ENCODE assay signal across 13 mouse cellular contexts in genomic region chrX:99185081-99185596, GRCm38 (mm10). TPM values are rescaled to one million over a fixed set of nuclear protein-coding genes. Genes with fewer than 3 reads are reported as not detected.
A peak's percentile ranks its signal among the peaks of the same experiment; 100 is the strongest.
DNase-seq lines count a peak whose midpoint lies in the region; ATAC-seq lines count a peak whose summit lies in the region.
"Had no signal": no experiment of that assay in that cellular context is flagged by ENCODE, and none has a peak within 500 bp of the region (broad histone marks: within the 10 kb centered on the region; RNA-seq: fewer than 3 reads in every experiment).

No protein-coding gene starts in this region.

- H3K4me2 ChIP-seq in midbrain, embryonic 11.5 days, result no peak overlapping the region
- H3K4me2 ChIP-seq in embryonic facial prominence, embryonic 13.5 days, result no peak overlapping the region
- H3K4me2 ChIP-seq in forebrain, embryonic 12.5 days, result 0 out of 2 replicates have a peak overlapping the region, but pooled peaks have one; percentile 6
- H3K4me2 ChIP-seq in limb, embryonic 12.5 days, result no peak overlapping the region

- DNase-seq in midbrain, embryonic 11.5 days (ENCODE audit: low spot score, missing footprints), result peak; percentile 23
- DNase-seq in midbrain, embryonic 10.5 days (ENCODE audit: low spot score), result no peak
- DNase-seq in natural killer cell, adult 2 months (ENCODE audit: low spot score in 2 of 2), result no peak
- DNase-seq in Muller cell, postnatal 12 days (ENCODE audit: inconsistent ontology term), result no peak
- DNase-seq: cerebellum, adult 18-20 months; heart, adult 18-20 months; kidney, postnatal 36 days; lung, adult 2 months; right cerebral cortex, postnatal 14 days had no signal

- WGBS in midbrain, embryonic 11.5 days, result 57% methylated on average over 9 of the region's 9 CpGs
- 59% methylated on average over 8 of the region's 9 CpGs for WGBS in midbrain, embryonic 10.5 days
- 39% methylated on average over 9 of the region's 9 CpGs for WGBS in embryonic facial prominence, embryonic 13.5 days
- 17% methylated on average over 7 of the region's 9 CpGs for WGBS in forebrain, embryonic 12.5 days
- 33% methylated on average over 9 of the region's 9 CpGs for WGBS in limb, embryonic 12.5 days

- peak; percentile 50; the same call in 1 of the 2 replicates for ATAC-seq in midbrain, embryonic 11.5 days (ENCODE audit: low FRiP score)
- ATAC-seq in embryonic facial prominence, embryonic 13.5 days (ENCODE audit: insufficient number of reproducible peaks, insufficient read depth, low FRiP score, low TSS enrichment, low read depth), result peak; percentile 69; the same call in 1 of the 2 replicates
- peak; percentile 86 for ATAC-seq in forebrain, embryonic 12.5 days (ENCODE audit: low FRiP score)
- peak; percentile 47; the same call in 1 of the 2 replicates for ATAC-seq in limb, embryonic 12.5 days (ENCODE audit: insufficient number of reproducible peaks, insufficient read depth, low FRiP score, low TSS enrichment, low read depth)
- ATAC-seq in megakaryocyte-erythroid progenitor cell, adult 5-6 weeks (replicated peaks; ENCODE audit: low FRiP score, low TSS enrichment, poor library complexity, severe bottlenecking), result no peak

- H3K36me3 ChIP-seq in midbrain, embryonic 11.5 days (ENCODE audit: control insufficient read depth, insufficient read depth, low read length), result no peaks in the 10 kb centered on the region
- H3K36me3 ChIP-seq in midbrain, embryonic 10.5 days, result no peaks in the 10 kb centered on the region
- no peaks in the 10 kb centered on the region for H3K36me3 ChIP-seq in embryonic facial prominence, embryonic 13.5 days
- H3K36me3 ChIP-seq in forebrain, embryonic 12.5 days (replicated peaks), result no peaks in the 10 kb centered on the region
- H3K36me3 ChIP-seq in limb, embryonic 12.5 days, result no peaks in the 10 kb centered on the region

- peaks cover 4% of the 10 kb centered on the region; the same call in 1 of the 2 replicates for H3K4me1 ChIP-seq in midbrain, embryonic 11.5 days (ENCODE audit: control insufficient read depth, insufficient read depth, low read length)
- H3K4me1 ChIP-seq in midbrain, embryonic 10.5 days, result peaks cover 24% of the 10 kb centered on the region
- no peaks in the 10 kb centered on the region for H3K4me1 ChIP-seq in embryonic facial prominence, embryonic 13.5 days
- peaks cover 16% of the 10 kb centered on the region for H3K4me1 ChIP-seq in forebrain, embryonic 12.5 days
- peaks cover 15% of the 10 kb centered on the region; the same call in 1 of the 2 replicates for H3K4me1 ChIP-seq in limb, embryonic 12.5 days (replicated peaks)

- H3K27me3 ChIP-seq in midbrain, embryonic 11.5 days (ENCODE audit: control insufficient read depth, insufficient read depth, low read length), result peaks cover 12% of the 10 kb centered on the region
- peaks cover 100% of the 10 kb centered on the region for H3K27me3 ChIP-seq in midbrain, embryonic 10.5 days (ENCODE audit: low read depth, poor library complexity, severe bottlenecking)
- H3K27me3 ChIP-seq in embryonic facial prominence, embryonic 13.5 days, result peaks cover 71% of the 10 kb centered on the region
- H3K27me3 ChIP-seq in forebrain, embryonic 12.5 days, result peaks cover 72% of the 10 kb centered on the region
- H3K27me3 ChIP-seq in limb, embryonic 12.5 days, result peaks cover 75% of the 10 kb centered on the region

- no peak overlapping the region for H3K4me3 ChIP-seq in midbrain, embryonic 11.5 days (ENCODE audit: low read depth, low read length)
- no peak overlapping the region for H3K4me3 ChIP-seq in midbrain, embryonic 10.5 days
- no peak overlapping the region for H3K4me3 ChIP-seq in embryonic facial prominence, embryonic 13.5 days
- no peak overlapping the region for H3K4me3 ChIP-seq in forebrain, embryonic 12.5 days (replicated peaks)
- H3K4me3 ChIP-seq in limb, embryonic 12.5 days (replicated peaks), result no peak overlapping the region

- H3K9ac ChIP-seq in midbrain, embryonic 11.5 days (ENCODE audit: low read length), result no peak overlapping the region
- H3K9ac ChIP-seq in embryonic facial prominence, embryonic 13.5 days, result no peak overlapping the region
- no peak overlapping the region for H3K9ac ChIP-seq in forebrain, embryonic 12.5 days
- H3K9ac ChIP-seq in limb, embryonic 12.5 days (replicated peaks), result no peak overlapping the region

- H3K27ac ChIP-seq in midbrain, embryonic 11.5 days (ENCODE audit: low read depth, low read length), result no peak overlapping the region
- H3K27ac ChIP-seq in midbrain, embryonic 10.5 days (replicated peaks), result no peak overlapping the region
- H3K27ac ChIP-seq in embryonic facial prominence, embryonic 13.5 days, result no peak overlapping the region
- peak overlapping the region; percentile 78 for H3K27ac ChIP-seq in forebrain, embryonic 12.5 days
- no peak overlapping the region for H3K27ac ChIP-seq in limb, embryonic 12.5 days

- no peaks in the 10 kb centered on the region for H3K9me3 ChIP-seq in midbrain, embryonic 11.5 days (ENCODE audit: control insufficient read depth, low read length)
- no peaks in the 10 kb centered on the region for H3K9me3 ChIP-seq in midbrain, embryonic 10.5 days (replicated peaks)
- H3K9me3 ChIP-seq in embryonic facial prominence, embryonic 13.5 days, result no peaks in the 10 kb centered on the region
- H3K9me3 ChIP-seq in forebrain, embryonic 12.5 days, result no peaks in the 10 kb centered on the region
- H3K9me3 ChIP-seq in limb, embryonic 12.5 days, result no peaks in the 10 kb centered on the region

RNA-seq across cellular contexts. Expression of gene Efnb1, which starts 49.2 kb away (rescaled TPM):
- polyA plus RNA-seq in midbrain, embryonic 11.5 days (2014; fragmentation: Nextera tagmentation; extraction: Ambion mirVana), result 34.7 and 38.3 TPM in 2 replicates
- polyA plus RNA-seq in midbrain, embryonic 10.5 days (2016; fragmentation: Nextera tagmentation; extraction: Ambion mirVana), result 49.3 and 50.6 TPM in 2 replicates
- 56.9 and 60.6 TPM in 2 replicates for polyA plus RNA-seq in embryonic facial prominence, embryonic 13.5 days (2015; fragmentation: Nextera tagmentation; extraction: Ambion mirVana)
- polyA plus RNA-seq in forebrain, embryonic 12.5 days (2016; fragmentation: Nextera tagmentation; extraction: Ambion mirVana), result 99.2 and 106 TPM in 2 replicates
- 58.3 and 62.7 TPM in 2 replicates for polyA plus RNA-seq in limb, embryonic 12.5 days (2016; fragmentation: Nextera tagmentation; extraction: Ambion mirVana)
- 3.6 and 5.1 TPM in 2 replicates for total RNA-seq in megakaryocyte-erythroid progenitor cell, adult 5-6 weeks (2014; fragmentation: Nextera tagmentation)
- 2.7 and 8.4 TPM in 2 replicates for total RNA-seq in megakaryocyte-erythroid progenitor cell, adult 5-6 weeks (2017)
